Mouse (Mus musculus) bone marrow, adult 2 months (tissue): Measurements from ENCODE around the gene Fam117a. TPM values are rescaled to one million over a fixed set of nuclear protein-coding genes. Genes with fewer than 3 reads are reported as not detected.

Experiments
- H3K27ac ChIP-seq: fragments of 200-500 bp; 2 replicates; pipeline ENCODE4 v1.5.1; 2012; ENCODE audit warnings: low read depth, mild to moderate bottlenecking, control low read depth, inconsistent platforms, low read length; ENCODE audit not compliant: control insufficient read depth, poor library complexity, insufficient read depth
- H3K4me1 ChIP-seq: fragments of 200-500 bp; 2 replicates; pipeline ENCODE4 v1.6.1; 2011; ENCODE audit warnings: low read length; ENCODE audit not compliant: control insufficient read depth, insufficient read depth
- H3K4me3 ChIP-seq: fragments of 200-500 bp; replicated peaks from 2 replicates; pipeline ENCODE3; 2011; ENCODE audit warnings: mild to moderate bottlenecking, low read depth, low read length, control low read depth; ENCODE audit not compliant: control insufficient read depth
- CTCF ChIP-seq: fragments of 200-500 bp; IDR thresholded peaks from 2 replicates; pipeline ENCODE4 v1.5.1; 2011; ENCODE audit warnings: low read length, control low read depth; ENCODE audit not compliant: control insufficient read depth, insufficient read depth
- POLR2A ChIP-seq: fragments of 200-500 bp; IDR thresholded peaks from 2 replicates; pipeline ENCODE4 v1.6.1; 2011; ENCODE audit warnings: low read depth, mild to moderate bottlenecking, control low read depth, low read length, borderline replicate concordance; ENCODE audit not compliant: control insufficient read depth
- whole genome bisulfite sequencing: fragments of 180-500 bp; shearing (Covaris S2); methylation state at CpG from one replicate; pipeline ENCODE4 v1.1.7; 2018; 5-methylcytosine and 5-hydroxymethylcytosine counted together
- polyA plus RNA-seq: library from polyadenylated mRNA; stranded (reverse); fragments of >200 nt; gene quantifications from 2 replicates; pipeline ENCODE4 v1.2.4, GENCODE M21; 2011; ENCODE audit warnings: low replicate concordance; ENCODE audit not compliant: missing spikeins, insufficient read depth, insufficient read length

The Fam117a gene
- polyA plus RNA-seq, 1 experiment: 178 TPM

DNA sequence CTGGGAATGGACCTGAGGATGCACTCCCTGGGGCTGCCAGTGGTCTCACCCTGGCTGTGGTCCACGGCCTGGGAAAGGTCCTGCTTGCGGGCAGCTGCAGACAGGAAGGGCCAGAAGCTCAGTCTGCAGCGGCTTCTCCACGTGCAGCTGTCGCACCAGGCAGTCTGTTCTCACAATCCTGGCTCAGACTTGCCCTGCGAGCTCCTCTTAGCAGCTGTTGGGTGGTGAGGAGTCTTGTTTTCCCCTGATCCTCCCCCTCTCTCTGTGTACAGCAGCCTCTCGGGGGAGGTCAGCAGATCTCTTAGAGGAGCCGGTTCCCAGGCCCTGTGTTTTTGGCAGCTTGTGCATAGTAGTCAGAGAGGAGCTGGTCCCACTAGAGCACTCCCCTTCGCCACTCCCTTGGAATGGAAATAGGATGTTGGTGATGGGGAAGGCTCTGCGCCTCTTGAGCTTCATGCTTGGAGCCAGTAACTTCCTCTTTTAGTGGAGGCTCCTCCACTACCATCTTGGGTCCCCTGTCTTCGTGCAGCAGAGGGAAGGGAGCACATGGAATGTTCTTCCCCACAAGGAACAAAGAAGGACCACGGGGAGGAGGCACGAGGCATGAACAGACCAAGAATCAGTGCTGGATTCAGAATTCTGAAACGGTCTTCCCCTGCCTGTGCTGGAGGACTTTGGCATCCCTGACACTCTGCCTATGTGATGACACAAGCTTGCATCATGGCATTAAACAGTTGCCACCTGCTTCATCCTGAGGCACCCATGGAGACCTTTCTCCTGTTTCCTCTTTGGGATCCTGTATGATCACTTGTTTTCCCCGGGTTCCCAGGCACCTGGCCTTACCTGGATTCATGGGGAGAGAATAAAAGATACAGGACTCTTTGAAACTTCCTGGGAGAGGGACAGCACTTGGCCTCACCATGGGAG is 33.4 kb downstream of the Fam117a start:
- Histone ChIP-seq H3K4me3 (no peak overlapping the region), H3K4me1 (peaks cover 5% of the 10 kb centered on the region; the same call in 1 of the 2 replicates), H3K27ac (peak overlapping the region; percentile 6; the same call in 1 of the 2 replicates)
- TF ChIP-seq CTCF: no peak
- TF ChIP-seq POLR2A: no peak
- WGBS: 63% methylated on average over 15 of the region's 15 CpGs

DNA sequence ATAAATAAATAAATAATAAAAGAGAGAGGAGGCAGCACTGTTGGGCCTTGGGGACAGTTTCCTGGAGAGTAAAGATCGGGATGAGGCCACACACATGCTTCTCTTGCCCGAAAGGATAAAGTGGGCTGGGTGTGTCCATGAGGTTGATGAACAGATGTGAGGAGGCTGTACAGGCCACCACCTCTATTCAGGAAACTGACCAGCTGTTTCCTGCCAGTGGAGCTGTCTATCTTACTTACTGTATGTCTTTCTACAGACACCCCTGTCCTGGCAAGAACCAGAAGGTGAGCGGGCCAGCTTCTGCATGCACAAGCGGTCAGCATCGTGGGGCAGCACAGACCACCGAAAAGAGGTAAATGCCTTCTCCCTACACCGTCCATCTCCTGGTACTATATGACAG is 34.4 kb downstream of the Fam117a start:
- H3K4me3 ChIP-seq: no peak overlapping the region
- WGBS: 91% methylated on average over 7 of the region's 7 CpGs
- no peak overlapping the region for H3K27ac ChIP-seq
- TF ChIP-seq CTCF: no peak
- TF ChIP-seq POLR2A: no peak
- H3K4me1 ChIP-seq: peaks cover 5% of the 10 kb centered on the region; the same call in 1 of the 2 replicates

DNA sequence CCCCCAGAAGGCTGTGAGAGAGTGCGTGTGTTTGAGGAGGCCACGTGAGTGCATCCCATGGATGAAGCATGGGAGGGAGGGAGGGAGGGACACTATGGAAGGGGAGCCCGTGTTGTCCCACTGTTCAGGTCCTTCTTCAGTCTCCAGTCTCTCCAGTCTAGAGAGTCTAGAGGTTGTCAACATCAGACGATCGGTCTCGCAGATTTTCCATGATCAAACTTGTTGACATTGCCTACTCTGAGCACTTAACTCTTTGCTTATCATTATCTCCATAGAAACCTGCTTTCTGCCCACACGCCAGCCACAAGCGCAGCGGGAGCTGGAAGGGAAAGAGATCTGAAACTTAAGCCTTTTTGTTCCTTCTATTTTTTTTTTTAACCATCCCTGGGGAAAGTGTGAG is 42.1 kb downstream of the Fam117a start:
- Histone ChIP-seq H3K4me1 (no peaks in the 10 kb centered on the region; the same call in 1 of the 2 replicates), H3K27ac (no peak overlapping the region), H3K4me3 (no peak overlapping the region)
- 77% methylated on average over 9 of the region's 9 CpGs for WGBS
- no peak for TF ChIP-seq POLR2A
- no peak for TF ChIP-seq CTCF

DNA sequence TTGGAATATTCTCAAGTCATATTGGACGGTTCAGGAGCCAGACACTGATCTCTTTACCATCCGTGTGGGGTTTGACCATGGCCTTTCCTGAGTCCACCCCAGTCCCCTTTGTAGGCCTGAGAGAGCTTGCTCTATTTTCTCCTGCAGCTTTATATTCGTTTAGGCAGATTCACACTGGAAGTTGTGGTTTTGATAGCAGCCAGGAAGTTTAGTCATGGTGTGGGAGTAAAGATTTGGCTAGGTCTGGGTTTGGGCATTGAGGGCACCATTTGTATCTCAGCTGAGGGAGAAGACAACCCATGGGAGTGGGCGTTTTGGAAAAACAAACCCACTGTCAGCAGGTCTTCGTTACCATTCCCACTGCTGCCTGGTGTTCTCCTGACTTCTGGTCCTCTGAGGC is 42.7 kb downstream of the Fam117a start:
- TF ChIP-seq CTCF (no peak), POLR2A (no peak)
- H3K27ac ChIP-seq: no peak overlapping the region
- WGBS: 64% methylated on average over 5 of the region's 5 CpGs

DNA sequence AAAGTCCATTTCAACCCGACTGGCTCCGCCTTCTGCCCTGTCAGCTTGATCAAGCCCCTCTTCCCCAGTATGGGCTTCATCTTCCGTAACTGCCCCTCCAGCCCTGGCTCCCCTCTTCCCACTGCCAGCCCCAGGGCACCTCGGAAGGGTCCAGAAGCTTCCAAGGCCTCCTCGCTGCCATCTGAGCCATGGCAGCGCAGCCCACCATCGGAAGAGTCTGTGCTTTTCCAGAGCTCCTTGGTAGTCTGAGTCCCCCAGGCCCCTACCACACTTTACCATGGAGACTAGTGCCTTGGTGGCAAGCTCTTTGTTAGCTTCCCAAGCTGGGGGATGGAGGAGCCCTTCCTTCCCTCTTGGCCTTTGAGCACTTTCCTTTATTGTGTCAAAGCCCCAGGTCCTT is 43.9 kb downstream of the Fam117a start:
- no peak for TF ChIP-seq POLR2A
- no peak for TF ChIP-seq CTCF
- Histone ChIP-seq H3K27ac (no peak overlapping the region), H3K4me3 (no peak overlapping the region), H3K4me1 (no peaks in the 10 kb centered on the region; the same call in 1 of the 2 replicates)
- 97% methylated on average over 7 of the region's 7 CpGs for WGBS

More for the DNA sequence above, 42.7 kb downstream of the Fam117a start:
- Histone ChIP-seq H3K4me3 (no peak overlapping the region), H3K4me1 (no peaks in the 10 kb centered on the region; the same call in 1 of the 2 replicates)

DNA sequence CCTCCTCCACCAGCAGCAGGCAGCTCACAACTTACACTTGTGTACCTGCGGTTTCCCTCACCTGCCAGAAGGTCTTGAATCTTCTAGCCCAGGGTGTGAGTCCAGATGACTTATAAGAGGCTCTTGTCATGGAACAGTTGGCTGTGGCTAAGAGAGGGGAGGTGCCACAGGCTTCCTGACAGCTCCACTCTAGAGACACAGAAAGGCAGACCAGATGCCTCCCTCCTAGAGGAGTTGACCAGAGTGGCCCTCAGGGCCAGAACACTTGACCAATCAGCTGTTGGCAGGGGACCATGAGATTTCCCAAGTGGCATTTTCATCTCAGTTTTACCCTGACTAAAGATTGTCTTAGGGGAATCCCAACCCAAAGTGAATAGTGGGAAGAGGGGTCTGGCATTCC is 44.3 kb downstream of the Fam117a start:
- H3K4me1 ChIP-seq: no peaks in the 10 kb centered on the region; the same call in 1 of the 2 replicates
- H3K4me3 ChIP-seq: no peak overlapping the region
- WGBS: 100% methylated on average over 1 of the region's 1 CpGs
- TF ChIP-seq CTCF: no peak
- TF ChIP-seq POLR2A: no peak
- no peak overlapping the region for H3K27ac ChIP-seq

DNA sequence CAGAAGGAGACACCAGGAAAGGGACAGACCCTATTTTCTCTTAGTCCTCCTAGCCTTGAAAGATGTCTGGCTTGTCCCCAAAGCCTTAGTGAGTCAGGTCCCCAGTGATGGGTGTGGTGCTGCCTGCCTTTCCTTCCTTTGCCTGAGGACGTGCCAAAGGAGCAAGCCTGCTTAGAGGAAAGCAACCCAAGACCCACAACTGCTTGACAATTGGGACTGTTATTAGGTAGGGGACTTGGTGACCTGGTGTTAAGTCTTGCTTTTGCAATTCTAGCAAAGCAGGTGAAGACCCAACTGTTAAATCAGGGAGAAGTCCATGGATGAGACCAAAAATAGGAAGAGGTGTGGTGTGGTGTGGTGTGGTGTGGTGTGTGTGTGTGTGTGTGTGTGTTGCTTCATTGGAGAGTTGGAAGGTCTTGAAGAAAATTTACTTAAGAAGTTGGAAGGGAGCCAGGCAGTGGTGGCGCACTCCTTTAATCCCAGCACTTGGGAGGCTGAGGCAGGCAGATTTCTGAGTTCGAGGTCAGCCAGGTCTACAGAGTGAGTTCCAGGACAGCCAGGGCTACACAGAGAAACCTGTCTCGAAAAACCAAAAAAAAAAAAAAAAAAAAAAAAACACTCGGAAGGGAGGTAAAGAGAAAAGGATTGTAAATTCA is 46.6 kb downstream of the Fam117a start:
- 63% methylated on average over 5 of the region's 5 CpGs for WGBS
- no peaks in the 10 kb centered on the region; the same call in 1 of the 2 replicates for H3K4me1 ChIP-seq
- no peak for TF ChIP-seq POLR2A
- TF ChIP-seq CTCF: no peak
- H3K27ac ChIP-seq: peak overlapping the region; percentile 36; the same call in 1 of the 2 replicates
- no peak overlapping the region for H3K4me3 ChIP-seq

DNA sequence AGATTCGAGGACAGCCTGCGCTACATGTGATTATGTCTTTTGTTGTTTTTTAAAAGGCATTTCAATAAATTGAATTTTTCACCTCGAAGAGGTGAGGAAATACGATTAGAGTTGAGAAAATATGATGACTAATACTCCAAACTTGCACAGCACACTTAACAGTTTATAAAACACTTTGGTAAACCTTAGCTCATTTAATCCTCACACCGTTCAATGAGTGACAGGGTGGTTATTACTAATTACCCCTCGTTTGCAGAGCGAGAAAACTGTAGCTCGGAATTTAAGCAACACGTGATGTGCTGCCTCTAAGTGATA is 47.1 kb downstream of the Fam117a start:
- H3K4me3 ChIP-seq: peak overlapping the region; percentile 45
- 37% methylated on average over 9 of the region's 9 CpGs for WGBS
- no peaks in the 10 kb centered on the region; the same call in 1 of the 2 replicates for H3K4me1 ChIP-seq
- TF ChIP-seq POLR2A: no peak
- TF ChIP-seq CTCF: no peak
- peak overlapping the region; percentile 89 for H3K27ac ChIP-seq
